Mouse (Mus musculus): Measurements from ENCODE around the gene Ankrd12. TPM values are rescaled to one million over a fixed set of nuclear protein-coding genes. Genes with fewer than 3 reads are reported as not detected.
"Not testable (repeated sequence)": the region's sequence is repeated elsewhere in the genome, so short reads cannot be mapped to it uniquely, and the experiment has no call there.

Ankrd12 gene
- polyA plus RNA-seq, 1 experiment from 2014 or later: 32.9 TPM

DNA sequence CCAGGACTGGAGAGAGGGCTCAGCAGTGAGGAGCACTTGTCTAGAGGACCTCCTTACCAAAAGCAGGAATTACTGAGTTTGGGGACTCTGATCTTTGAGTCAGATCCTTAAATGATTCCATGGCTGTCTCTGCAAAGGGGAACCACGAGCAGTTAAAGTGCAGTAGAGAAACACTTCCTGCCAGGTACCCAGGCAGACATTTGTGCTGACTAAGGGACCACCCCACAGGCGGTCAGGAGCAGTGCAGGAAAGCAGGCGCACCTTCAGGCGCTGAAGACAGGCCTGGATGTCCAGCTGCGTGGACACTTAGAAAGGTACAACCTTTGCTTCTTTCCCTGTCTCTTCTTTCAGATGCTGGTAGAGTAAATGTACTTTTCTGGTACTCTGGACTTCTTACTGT is 28.7 kb downstream of the Ankrd12 start:
- WGBS: 68% methylated on average over 5 of the region's 5 CpGs
- ATAC-seq (ENCODE audit: insufficient number of reproducible peaks, low FRiP score, low TSS enrichment, low read depth): no peak
- no peaks in the 10 kb centered on the region for H3K27me3 ChIP-seq
- no peak overlapping the region for H3K4me2 ChIP-seq (replicated peaks)
- H3K4me3 ChIP-seq (replicated peaks): no peak overlapping the region
- H3K9me3 ChIP-seq (replicated peaks): no peaks in the 10 kb centered on the region
- no peaks in the 10 kb centered on the region for H3K4me1 ChIP-seq
- no peak overlapping the region for H3K9ac ChIP-seq
- peaks cover 8% of the 10 kb centered on the region; the same call in 1 of the 2 replicates for H3K36me3 ChIP-seq
- no peak overlapping the region for H3K27ac ChIP-seq (replicated peaks)

GRCm38 (mm10) chr17:66043679-66044078 is 33.2 kb downstream of the Ankrd12 start:
- WGBS: 89% methylated on average over 4 of the region's 4 CpGs
- H3K4me3 ChIP-seq (replicated peaks); H3K9me3 ChIP-seq (replicated peaks); H3K4me2 ChIP-seq (replicated peaks); H3K27ac ChIP-seq (replicated peaks); ATAC-seq (ENCODE audit: insufficient number of reproducible peaks, low FRiP score, low TSS enrichment, low read depth); H3K4me1 ChIP-seq; H3K9ac ChIP-seq; H3K27me3 ChIP-seq: not testable (repeated sequence)
- peaks cover 13% of the 10 kb centered on the region; the same call in 1 of the 2 replicates for H3K36me3 ChIP-seq

GRCm38 (mm10) chr17:66041020-66041419 is 35.9 kb downstream of the Ankrd12 start:
- H3K4me1 ChIP-seq: no peaks in the 10 kb centered on the region
- H3K27me3 ChIP-seq: no peaks in the 10 kb centered on the region
- no peak overlapping the region for H3K27ac ChIP-seq (replicated peaks)
- no peaks in the 10 kb centered on the region for H3K9me3 ChIP-seq (replicated peaks)
- ATAC-seq (ENCODE audit: insufficient number of reproducible peaks, low FRiP score, low TSS enrichment, low read depth): no peak
- no peak overlapping the region for H3K9ac ChIP-seq
- H3K4me2 ChIP-seq (replicated peaks): no peak overlapping the region
- WGBS: 65% methylated on average over 5 of the region's 5 CpGs
- H3K4me3 ChIP-seq (replicated peaks): no peak overlapping the region
- H3K36me3 ChIP-seq: peaks cover 10% of the 10 kb centered on the region; the same call in 1 of the 2 replicates

DNA sequence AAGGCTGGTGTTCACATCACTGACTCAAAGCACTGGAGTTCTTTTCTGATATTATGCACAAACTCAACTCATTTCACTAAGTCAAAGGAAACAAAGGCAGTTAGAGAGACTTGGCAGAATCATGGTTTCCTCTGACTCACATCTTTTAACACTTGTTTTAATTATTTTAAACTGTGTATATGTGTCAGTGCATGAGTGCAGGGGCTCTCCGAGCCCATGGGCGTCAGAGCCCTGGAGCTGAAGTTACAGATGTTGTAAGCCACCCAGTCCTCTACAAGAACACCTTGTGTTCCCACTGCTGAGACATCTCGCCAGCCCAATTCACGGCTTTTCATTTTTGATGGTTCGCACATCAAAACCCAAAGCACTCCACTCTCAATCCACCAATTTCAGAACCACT is 43.6 kb downstream of the Ankrd12 start:
- H3K36me3 ChIP-seq: peaks cover 2% of the 10 kb centered on the region; the same call in 1 of the 2 replicates
- no peaks in the 10 kb centered on the region for H3K4me1 ChIP-seq
- H3K27ac ChIP-seq (replicated peaks): no peak overlapping the region
- H3K4me2 ChIP-seq (replicated peaks): no peak overlapping the region
- H3K27me3 ChIP-seq: no peaks in the 10 kb centered on the region
- no peaks in the 10 kb centered on the region for H3K9me3 ChIP-seq (replicated peaks)
- 90% methylated on average over 5 of the region's 5 CpGs for WGBS
- H3K4me3 ChIP-seq (replicated peaks): no peak overlapping the region
- ATAC-seq (ENCODE audit: insufficient number of reproducible peaks, low FRiP score, low TSS enrichment, low read depth): no peak
- no peak overlapping the region for H3K9ac ChIP-seq

DNA sequence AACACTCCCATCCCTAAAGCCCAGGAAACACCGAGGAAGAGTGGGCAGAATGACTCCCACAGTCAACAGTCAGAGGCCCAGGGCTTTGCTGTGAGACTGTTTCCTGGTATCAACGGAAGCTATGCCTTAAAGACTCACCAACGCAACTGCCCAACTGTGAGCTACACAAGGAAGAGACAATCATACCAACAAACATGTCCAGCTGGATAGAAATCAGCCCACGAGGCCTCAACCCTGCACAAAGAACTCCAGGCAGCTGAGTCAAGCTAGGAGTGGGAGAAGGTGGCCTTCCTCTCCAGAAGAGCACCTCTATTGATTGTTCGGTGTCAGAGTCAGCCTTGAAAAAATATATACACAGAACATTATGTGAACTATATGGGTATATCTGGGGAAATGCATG is 44.9 kb downstream of the Ankrd12 start:
- H3K9me3 ChIP-seq (replicated peaks): no peaks in the 10 kb centered on the region
- no peaks in the 10 kb centered on the region for H3K4me1 ChIP-seq
- H3K9ac ChIP-seq: no peak overlapping the region
- H3K4me3 ChIP-seq (replicated peaks): no peak overlapping the region
- H3K36me3 ChIP-seq: peaks cover 10% of the 10 kb centered on the region
- H3K4me2 ChIP-seq (replicated peaks): no peak overlapping the region
- no peak for ATAC-seq (ENCODE audit: insufficient number of reproducible peaks, low FRiP score, low TSS enrichment, low read depth)
- WGBS: 85% methylated on average over 5 of the region's 5 CpGs
- H3K27me3 ChIP-seq: no peaks in the 10 kb centered on the region
- no peak overlapping the region for H3K27ac ChIP-seq (replicated peaks)

DNA sequence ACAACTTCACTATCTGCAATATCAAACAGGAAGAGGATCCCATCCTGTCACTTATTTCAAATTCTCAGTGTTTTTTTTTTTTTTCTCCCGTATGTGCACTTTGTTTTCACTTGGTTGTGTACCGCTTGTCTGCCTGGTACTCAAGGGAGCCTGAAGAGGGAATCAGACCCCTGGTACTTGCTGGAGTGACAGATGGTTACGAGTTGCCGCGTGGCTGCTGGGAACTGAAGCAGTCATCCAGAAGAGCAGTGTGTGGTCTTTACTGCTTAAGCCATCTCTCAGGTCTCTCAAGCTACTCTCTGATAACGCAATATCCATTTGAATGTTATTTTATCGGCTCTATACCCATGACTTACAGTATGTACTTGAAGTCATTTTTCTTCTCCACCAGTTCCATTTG is 52.7 kb downstream of the Ankrd12 start:
- Histone ChIP-seq H3K4me1 (no peaks in the 10 kb centered on the region), H3K9me3 (replicated peaks) (no peaks in the 10 kb centered on the region), H3K9ac (no peak overlapping the region), H3K4me3 (replicated peaks) (no peak overlapping the region), H3K27me3 (no peaks in the 10 kb centered on the region), H3K27ac (replicated peaks) (no peak overlapping the region), H3K36me3 (peaks cover 33% of the 10 kb centered on the region), H3K4me2 (replicated peaks) (no peak overlapping the region)
- 90% methylated on average over 7 of the region's 7 CpGs for WGBS
- no peak for ATAC-seq (ENCODE audit: insufficient number of reproducible peaks, low FRiP score, low TSS enrichment, low read depth)

GRCm38 (mm10) chr17:66011790-66012189 is 65.1 kb downstream of the Ankrd12 start:
- H3K9ac ChIP-seq: no peak overlapping the region
- H3K4me1 ChIP-seq: no peaks in the 10 kb centered on the region
- no peaks in the 10 kb centered on the region for H3K27me3 ChIP-seq
- no peak overlapping the region for H3K4me2 ChIP-seq (replicated peaks)
- no peak overlapping the region for H3K4me3 ChIP-seq (replicated peaks)
- no peaks in the 10 kb centered on the region for H3K9me3 ChIP-seq (replicated peaks)
- no peak overlapping the region for H3K27ac ChIP-seq (replicated peaks)
- 70% methylated on average over 2 of the region's 2 CpGs for WGBS
- H3K36me3 ChIP-seq: 0 out of 2 replicates have a peak, but pooled peaks cover 2% of the 10 kb centered on the region
- ATAC-seq (ENCODE audit: insufficient number of reproducible peaks, low FRiP score, low TSS enrichment, low read depth): no peak

DNA sequence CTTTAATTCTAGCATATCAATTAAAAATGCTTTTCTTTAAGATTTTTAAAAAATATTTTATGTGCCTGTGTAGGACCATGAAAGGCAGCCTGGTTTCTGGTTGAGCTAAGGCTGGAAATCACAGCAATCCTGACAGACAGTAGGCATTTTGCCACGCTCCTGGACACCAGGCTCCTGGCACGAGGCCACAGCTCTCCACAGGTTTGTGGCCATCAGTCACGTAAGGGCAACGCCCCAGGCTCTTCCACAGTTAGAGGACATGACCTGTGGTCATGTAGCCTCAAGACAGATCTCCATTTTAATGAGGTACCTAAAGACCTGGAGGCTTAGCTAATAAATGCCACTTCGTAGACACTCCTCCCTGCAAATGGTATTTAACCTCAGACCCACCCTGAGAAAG is 69.0 kb downstream of the Ankrd12 start:
- H3K4me3 ChIP-seq (replicated peaks): no peak overlapping the region
- no peak overlapping the region for H3K9ac ChIP-seq
- H3K27ac ChIP-seq (replicated peaks): no peak overlapping the region
- H3K9me3 ChIP-seq (replicated peaks): no peaks in the 10 kb centered on the region
- no peaks in the 10 kb centered on the region for H3K4me1 ChIP-seq
- H3K4me2 ChIP-seq (replicated peaks): no peak overlapping the region
- H3K27me3 ChIP-seq: no peaks in the 10 kb centered on the region
- ATAC-seq (ENCODE audit: insufficient number of reproducible peaks, low FRiP score, low TSS enrichment, low read depth): no peak
- 72% methylated on average over 5 of the region's 5 CpGs for WGBS
- 0 out of 2 replicates have a peak, but pooled peaks cover 2% of the 10 kb centered on the region for H3K36me3 ChIP-seq

GRCm38 (mm10) chr17:66007473-66007872 is 69.4 kb downstream of the Ankrd12 start:
- WGBS: 85% methylated on average over 2 of the region's 2 CpGs
- no peak for ATAC-seq (ENCODE audit: insufficient number of reproducible peaks, low FRiP score, low TSS enrichment, low read depth)
- H3K9me3 ChIP-seq (replicated peaks): no peaks in the 10 kb centered on the region

DNA sequence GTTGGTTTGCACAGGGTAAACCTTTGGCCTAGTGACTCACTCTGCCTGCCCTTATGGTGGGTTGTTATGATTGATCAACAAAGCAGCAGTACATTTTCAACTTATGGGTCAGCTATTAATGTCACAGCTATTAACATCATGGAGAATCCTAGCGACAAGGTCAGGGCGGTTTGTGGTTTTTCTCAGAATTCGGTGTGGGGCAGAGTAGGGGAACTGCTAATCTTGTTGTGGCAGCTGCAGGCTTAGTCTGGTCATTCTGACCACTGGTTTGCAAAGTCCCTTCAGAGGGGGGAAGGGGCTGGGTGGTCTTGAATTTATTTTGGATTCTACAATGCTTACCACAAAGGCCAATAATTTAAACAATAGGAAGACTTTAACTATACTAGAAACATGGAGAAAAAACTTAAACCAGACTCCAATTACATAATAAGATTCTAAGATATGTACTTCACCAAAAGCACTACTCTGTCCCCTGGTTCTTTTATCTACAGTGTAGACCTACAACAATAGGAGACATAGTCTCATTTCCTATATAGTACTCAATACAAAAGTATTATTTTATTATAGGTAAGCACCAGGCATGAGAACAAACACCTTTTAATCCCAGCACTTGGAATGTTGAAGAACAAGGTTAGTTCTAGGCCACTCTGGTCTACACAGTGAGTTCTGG is 88.6 kb downstream of the Ankrd12 start:
- Histone ChIP-seq H3K27ac (replicated peaks) (no peak overlapping the region), H3K4me3 (replicated peaks) (no peak overlapping the region), H3K4me1 (no peaks in the 10 kb centered on the region), H3K27me3 (no peaks in the 10 kb centered on the region), H3K4me2 (replicated peaks) (no peak overlapping the region), H3K9me3 (replicated peaks) (no peaks in the 10 kb centered on the region), H3K36me3 (peaks cover 3% of the 10 kb centered on the region; the same call in 1 of the 2 replicates), H3K9ac (no peak overlapping the region)
- ATAC-seq (ENCODE audit: insufficient number of reproducible peaks, low FRiP score, low TSS enrichment, low read depth): no peak
- WGBS: 83% methylated on average over 3 of the region's 3 CpGs

More at GRCm38 (mm10) chr17:66007473-66007872, 69.4 kb downstream of the Ankrd12 start:
- Histone ChIP-seq H3K4me2 (replicated peaks) (no peak overlapping the region), H3K4me3 (replicated peaks) (no peak overlapping the region), H3K9ac (no peak overlapping the region), H3K36me3 (0 out of 2 replicates have a peak, but pooled peaks cover under 1% of the 10 kb centered on the region), H3K4me1 (no peaks in the 10 kb centered on the region), H3K27ac (replicated peaks) (no peak overlapping the region), H3K27me3 (no peaks in the 10 kb centered on the region)

- not testable (repeated sequence) for H3K4me2 ChIP-seq (replicated peaks); ATAC-seq (ENCODE audit: insufficient number of reproducible peaks, low FRiP score, low TSS enrichment, low read depth); H3K4me1 ChIP-seq; H3K27ac ChIP-seq (replicated peaks); H3K9me3 ChIP-seq (replicated peaks); H3K36me3 ChIP-seq; H3K4me3 ChIP-seq (replicated peaks); H3K9ac ChIP-seq; H3K27me3 ChIP-seq
These were observed 100.2 kb downstream of the Ankrd12 start for GRCm38 (mm10) chr17:65976720-65977119.

- Histone ChIP-seq H3K4me2 (replicated peaks) (no peak overlapping the region), H3K9ac (no peak overlapping the region), H3K9me3 (replicated peaks) (no peaks in the 10 kb centered on the region), H3K4me1 (no peaks in the 10 kb centered on the region), H3K27me3 (no peaks in the 10 kb centered on the region), H3K4me3 (replicated peaks) (no peak overlapping the region), H3K36me3 (no peaks in the 10 kb centered on the region), H3K27ac (replicated peaks) (no peak overlapping the region)
- WGBS: 66% methylated on average over 11 of the region's 11 CpGs
- no peak for ATAC-seq (ENCODE audit: insufficient number of reproducible peaks, low FRiP score, low TSS enrichment, low read depth)
These were observed 109.1 kb downstream of the Ankrd12 start for GRCm38 (mm10) chr17:65967751-65968150.
